Mouse (Mus musculus) T-helper 2 cell (primary cell): ENCODE data around the gene Hnrnpa0.

Experiments
- in situ Hi-C: fragments of 300-600 bp; cut with MboI, MseI; formaldehyde crosslinking; loops from one replicate; pipeline ENCODE4 v1.15.1; 2025; ENCODE audit warnings: high pct_unique_total_duplicates

The Hnrnpa0 gene

DNA sequence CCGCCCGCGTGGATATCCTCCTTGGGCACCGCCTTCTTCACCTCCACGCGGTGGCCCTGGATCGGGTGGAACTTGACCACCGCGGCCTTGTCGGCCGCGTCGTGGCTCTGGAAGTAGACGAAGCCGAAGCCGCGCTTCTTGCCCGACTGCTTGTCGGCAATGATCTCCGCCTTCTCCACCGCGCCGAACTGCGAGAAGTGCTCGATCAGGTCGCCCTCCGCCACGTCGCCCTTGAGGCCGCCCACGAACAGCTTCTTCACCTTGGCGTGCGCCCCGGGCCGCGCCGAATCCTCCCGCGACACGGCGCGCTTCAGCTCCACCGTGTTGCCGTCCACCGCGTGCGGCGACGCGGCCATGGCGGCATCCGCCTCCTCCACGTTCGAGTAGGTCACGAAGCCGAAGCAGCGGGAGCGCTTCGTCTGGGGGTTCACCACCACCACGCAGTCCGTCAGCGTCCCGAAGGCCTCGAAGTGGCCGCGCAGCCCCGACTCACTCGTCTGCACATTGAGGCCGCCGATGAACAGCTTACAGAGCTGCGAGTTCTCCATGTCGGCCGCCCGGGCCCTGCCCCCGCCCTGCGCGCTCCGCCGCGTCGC lies 492 bp downstream of the Hnrnpa0 start:
- in situ Hi-C loops = no loop called here

GRCm38 (mm10) chr13:58126862-58127765 lies 1.2 kb downstream of the Hnrnpa0 start:
- in situ Hi-C loops = no loop called here

- in situ Hi-C loops = no loop called here
These were observed 2.2 kb downstream of the Hnrnpa0 start for GRCm38 (mm10) chr13:58126126-58126525.

- in situ Hi-C loops = no loop called here
These were observed 3.4 kb downstream of the Hnrnpa0 start for GRCm38 (mm10) chr13:58124989-58125388.

DNA sequence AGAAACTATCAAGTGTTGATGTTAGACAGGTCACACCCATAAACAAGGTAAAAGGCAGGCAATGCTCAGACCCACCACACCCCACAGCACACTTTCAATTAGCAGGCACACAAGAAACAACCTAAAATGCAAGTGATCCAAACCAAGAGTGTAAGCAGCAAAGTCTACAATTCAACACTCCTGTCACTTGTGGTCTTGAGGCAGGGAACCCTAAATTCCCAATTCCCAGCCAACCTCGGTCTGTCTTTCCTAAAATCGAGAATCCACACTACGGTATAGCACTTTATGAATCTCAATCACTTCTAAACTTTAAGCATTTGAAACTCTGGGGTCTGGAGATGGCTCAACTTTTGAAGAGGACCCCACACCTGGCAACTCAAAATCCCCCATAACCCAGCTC lies 4.1 kb downstream of the Hnrnpa0 start:
- in situ Hi-C loops = no loop called here

DNA sequence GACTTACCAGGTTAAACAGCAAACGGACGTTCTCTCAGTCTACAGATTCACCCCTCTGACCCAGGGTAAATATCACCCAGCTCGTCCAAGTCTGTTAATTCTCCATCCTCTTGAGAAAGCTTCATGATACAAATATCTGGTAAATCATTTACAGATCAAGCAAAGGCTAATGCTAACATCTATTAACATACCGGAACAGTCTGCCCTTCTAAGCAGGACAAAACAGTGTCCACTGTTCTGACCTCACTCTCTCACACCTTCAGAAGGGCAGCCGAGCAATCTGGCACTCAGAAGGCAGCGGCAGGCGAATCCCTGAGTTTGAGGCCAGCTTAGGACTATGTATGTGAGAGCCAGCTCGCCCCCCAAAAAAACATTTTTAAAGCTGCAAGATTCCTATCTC lies 5.0 kb downstream of the Hnrnpa0 start:
- in situ Hi-C loops = no loop called here

GRCm38 (mm10) chr13:58122786-58123297 lies 5.5 kb downstream of the Hnrnpa0 start:
- in situ Hi-C loops = no loop called here

- in situ Hi-C loops = loop anchor here (5.0 kb wide), 1 partner anchor 95 kb away; no protein-coding TSS in a partner anchor
These were observed 10.9 kb downstream of the Hnrnpa0 start for GRCm38 (mm10) chr13:58117318-58118017.

DNA sequence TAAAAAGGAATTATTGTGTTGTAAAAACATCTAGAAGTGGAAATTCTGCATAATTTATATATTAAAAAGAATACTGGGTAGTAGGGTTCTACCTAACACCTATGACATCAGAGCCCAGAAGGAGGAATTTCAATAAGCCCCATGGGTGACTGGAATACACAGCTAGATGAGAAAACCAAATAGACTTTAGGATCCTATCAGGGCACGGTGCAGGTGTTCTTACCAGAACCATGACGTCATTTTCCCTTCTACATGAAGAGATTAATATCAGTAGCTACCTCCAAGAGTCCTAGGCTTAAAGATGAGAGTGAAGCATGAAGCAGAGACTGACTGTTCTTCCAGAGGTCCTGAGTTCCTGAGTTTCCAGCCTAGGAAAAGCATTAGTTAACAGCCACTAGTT lies 11.6 kb downstream of the Hnrnpa0 start:
- in situ Hi-C loops = loop anchor here (5.0 kb wide), 1 partner anchor 96 kb away; no protein-coding TSS in a partner anchor

DNA sequence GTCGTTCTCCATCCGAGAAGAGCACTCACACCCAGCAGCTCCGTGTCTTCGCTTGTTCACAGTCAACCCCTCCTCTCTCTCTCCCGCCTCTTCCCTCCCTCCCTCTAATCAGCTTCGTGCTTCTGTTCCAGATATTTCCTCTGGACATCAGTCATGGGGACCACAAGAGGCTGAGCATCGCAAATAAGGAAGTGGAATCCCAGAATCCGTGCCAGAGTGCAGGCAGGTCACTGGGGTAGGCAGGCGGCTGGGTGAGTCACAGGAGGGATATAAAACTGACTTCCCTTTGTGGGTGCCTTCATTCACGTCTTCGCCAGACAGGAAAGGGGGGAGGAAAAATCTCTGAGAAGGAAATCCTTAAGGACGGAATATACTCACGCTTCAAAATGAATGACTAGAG lies 13.1 kb downstream of the Hnrnpa0 start:
- in situ Hi-C loops = loop anchor here (5.0 kb wide), 1 partner anchor 97 kb away; no protein-coding TSS in a partner anchor

DNA sequence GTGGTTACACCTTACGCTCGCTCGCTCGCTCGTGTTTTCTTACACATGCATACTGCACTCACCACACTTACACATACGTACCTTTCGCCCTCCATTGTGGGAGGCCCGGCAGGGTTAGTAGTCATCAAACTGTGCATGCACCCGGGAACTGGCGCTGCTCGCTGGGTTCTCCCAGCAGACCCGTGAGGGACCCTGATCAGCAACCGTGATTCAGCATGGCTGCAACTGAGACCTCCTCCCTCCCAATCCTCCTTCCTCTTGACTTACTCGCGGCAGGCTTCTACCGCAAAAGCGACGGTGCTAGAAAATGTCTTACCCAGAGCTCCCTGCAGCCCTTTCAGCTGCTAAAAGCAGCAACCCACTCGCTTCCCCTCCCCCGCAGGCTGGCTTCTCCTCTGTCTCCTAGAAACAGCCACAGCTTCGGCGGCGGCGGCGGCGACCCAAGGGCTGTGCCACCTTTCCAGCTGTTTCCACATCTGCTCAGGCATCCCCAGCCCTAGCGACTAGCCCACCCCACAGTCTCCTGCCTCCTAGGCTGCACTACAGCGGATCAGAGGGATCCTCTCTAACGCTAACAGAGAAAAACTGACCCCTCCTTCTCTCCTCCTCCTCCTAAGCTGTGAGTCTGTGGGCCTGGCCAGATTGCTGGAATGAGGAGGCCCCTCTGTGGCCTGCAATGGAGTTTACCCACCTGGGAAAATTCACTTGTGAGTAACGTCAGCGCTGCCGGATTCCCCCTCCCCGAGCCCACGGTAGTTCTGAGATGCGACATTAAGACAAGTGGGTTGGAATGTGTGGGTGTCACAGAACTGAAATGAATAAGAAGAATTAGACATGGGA lies 15.1 kb downstream of the Hnrnpa0 start, which contains the start of gene Klhl3:
Gene Klhl3, minus strand, starts transcription at position 532 of the 840 bp plus-strand sequence.
- in situ Hi-C loops = no loop called here

GRCm38 (mm10) chr13:58112601-58113041 lies 15.7 kb downstream of the Hnrnpa0 start:
- in situ Hi-C loops = no loop called here

- in situ Hi-C loops = no loop called here
These were observed 16.2 kb downstream of the Hnrnpa0 start for GRCm38 (mm10) chr13:58112191-58112590.

DNA sequence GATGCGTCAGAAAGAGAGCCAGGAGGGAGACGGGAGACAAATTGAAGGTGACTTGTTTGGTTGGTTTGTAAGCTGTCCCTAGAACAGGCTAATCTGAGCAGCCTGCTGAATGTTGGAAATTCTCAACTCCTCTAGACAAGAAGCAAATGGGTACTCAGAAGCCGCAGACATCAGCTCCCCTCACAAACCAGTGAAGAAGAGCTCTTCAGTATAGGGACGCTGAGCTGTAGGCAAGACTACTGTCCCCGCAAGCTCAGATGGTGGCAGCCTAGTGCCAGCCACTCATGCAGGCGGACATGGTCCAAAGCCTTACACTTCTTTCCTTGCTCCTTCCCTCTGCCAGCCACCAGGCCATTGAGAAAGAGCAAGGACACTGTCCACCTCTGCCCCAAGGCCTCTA lies 17.1 kb downstream of the Hnrnpa0 start:
- in situ Hi-C loops = no loop called here

DNA sequence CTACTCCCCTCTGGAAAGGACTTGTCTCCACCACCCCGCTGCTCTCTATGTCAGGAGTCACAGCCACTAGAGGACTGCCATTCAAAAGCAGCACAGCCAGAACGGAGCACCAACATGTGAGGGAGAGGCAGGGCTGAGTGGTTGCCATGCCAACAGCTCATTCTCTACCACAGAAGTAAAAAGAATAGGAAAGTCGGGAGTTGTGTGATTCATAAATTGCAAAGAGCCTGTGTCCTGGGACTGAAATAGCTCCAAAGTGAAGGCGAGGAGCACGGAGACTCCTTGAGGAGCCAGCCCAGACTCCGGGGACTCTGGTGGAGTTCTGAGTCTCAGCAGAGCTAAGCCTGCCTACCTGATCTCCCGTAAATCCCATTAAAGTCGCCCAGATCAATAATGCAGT lies 37.7 kb downstream of the Hnrnpa0 start:
- in situ Hi-C loops = no loop called here

- in situ Hi-C loops = no loop called here
These were observed 44.0 kb downstream of the Hnrnpa0 start for GRCm38 (mm10) chr13:58084396-58084795.

DNA sequence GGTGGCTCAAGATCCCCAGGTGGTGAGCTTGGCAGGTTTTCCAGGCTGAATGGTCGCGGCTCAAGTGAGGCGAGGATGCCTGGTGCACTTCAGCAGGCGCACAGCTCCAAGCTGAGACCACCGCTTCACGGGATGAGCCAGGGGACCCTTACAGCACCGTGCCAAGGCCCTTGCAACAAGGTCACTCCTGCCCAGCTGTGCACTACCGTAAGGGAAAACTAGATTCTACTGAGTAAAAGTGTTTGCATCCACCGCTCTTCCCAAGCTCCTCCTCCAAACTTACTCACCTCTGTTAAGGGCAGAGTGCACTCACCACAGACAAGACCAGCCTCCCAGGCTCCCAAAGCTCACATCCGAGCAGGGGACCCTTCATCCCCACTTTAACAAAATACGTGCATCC lies 44.8 kb downstream of the Hnrnpa0 start:
- in situ Hi-C loops = no loop called here

- in situ Hi-C loops = no loop called here
These were observed 45.3 kb downstream of the Hnrnpa0 start for GRCm38 (mm10) chr13:58083048-58083447.

DNA sequence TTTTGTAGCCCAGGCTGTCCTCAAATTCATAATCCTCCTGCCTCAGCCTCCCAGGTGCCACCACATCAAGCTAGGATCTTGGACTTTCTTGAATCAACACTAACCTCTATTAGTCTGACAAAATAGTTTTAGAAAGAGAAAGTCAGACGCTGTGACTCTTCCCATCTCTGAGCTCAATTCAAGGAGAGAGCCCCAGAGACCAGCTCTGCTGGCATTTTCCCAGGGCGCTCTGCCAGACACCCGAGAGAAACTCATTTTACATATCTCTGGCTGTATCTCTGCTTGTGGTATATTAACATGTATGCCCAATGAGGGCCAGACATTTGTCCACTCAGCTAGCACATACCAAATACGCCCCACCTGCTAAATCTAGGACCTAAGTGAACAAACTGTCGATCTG lies 50.0 kb downstream of the Hnrnpa0 start:
- in situ Hi-C loops = no loop called here
